13 mouse cellular contexts compared by ENCODE assay signal in genomic region chr2:25203631-25204214, GRCm38 (mm10). TPM values are rescaled to one million over a fixed set of nuclear protein-coding genes. Genes with fewer than 3 reads are reported as not detected.
DNase-seq lines count a peak whose midpoint lies in the region; ATAC-seq lines count a peak whose summit lies in the region.
"Had no signal": no experiment of that assay in that cellular context is flagged by ENCODE, and none has a peak within 500 bp of the region (broad histone marks: within the 10 kb centered on the region; RNA-seq: fewer than 3 reads in every experiment).

No protein-coding gene starts in this region.

- H3K9ac ChIP-seq in liver, embryonic 16.5 days (ENCODE audit: low read depth, low read length), result no peak overlapping the region
- no peak overlapping the region for H3K9ac ChIP-seq in liver, embryonic 11.5 days (ENCODE audit: low read depth, low read length)
- H3K9ac ChIP-seq: embryonic facial prominence, embryonic 15.5 days had no signal

- H3K4me3 ChIP-seq in liver, embryonic 16.5 days (ENCODE audit: low read depth, low read length), result no peak overlapping the region
- no peak overlapping the region for H3K4me3 ChIP-seq in liver, embryonic 11.5 days (ENCODE audit: low read depth, low read length)
- H3K4me3 ChIP-seq: embryonic facial prominence, embryonic 15.5 days had no signal

- peak; percentile 90 for DNase-seq in heart, adult 11 months
- DNase-seq in heart, adult 9 months (ENCODE audit: low spot score in 2 of 2), result no peak
- no peak for DNase-seq in liver, embryonic 11.5 days (ENCODE audit: low spot score)
- DNase-seq in MN1 (ENCODE audit: low spot score), result peak; percentile 70
- no peak for DNase-seq in urinary bladder, adult 2 months (ENCODE audit: low spot score)
- no peak for DNase-seq in left cerebral cortex, postnatal 14 days (ENCODE audit: low spot score in 2 of 2)
- DNase-seq: cerebellum, adult 18-20 months had no signal

- H3K4me1 ChIP-seq in liver, embryonic 16.5 days (ENCODE audit: control insufficient read depth, low read depth, low read length), result no peaks in the 10 kb centered on the region
- no peaks in the 10 kb centered on the region for H3K4me1 ChIP-seq in liver, embryonic 11.5 days (replicated peaks; ENCODE audit: control insufficient read depth, insufficient read depth, low read length)

- H3K27me3 ChIP-seq in liver, embryonic 16.5 days (ENCODE audit: control insufficient read depth, insufficient read depth, low read depth, low read length), result no peaks in the 10 kb centered on the region
- no peaks in the 10 kb centered on the region for H3K27me3 ChIP-seq in liver, embryonic 11.5 days (replicated peaks; ENCODE audit: control insufficient read depth, insufficient read depth, low read length)
- H3K27me3 ChIP-seq: embryonic facial prominence, embryonic 15.5 days had no signal

- no peak overlapping the region for H3K4me2 ChIP-seq in liver, embryonic 16.5 days (ENCODE audit: low read depth, low read length)
- H3K4me2 ChIP-seq in liver, embryonic 11.5 days, result no peak overlapping the region
- H3K4me2 ChIP-seq: embryonic facial prominence, embryonic 15.5 days had no signal

- no peaks in the 10 kb centered on the region for H3K9me3 ChIP-seq in liver, embryonic 16.5 days (replicated peaks; ENCODE audit: control insufficient read depth, low read length)
- H3K9me3 ChIP-seq in liver, embryonic 11.5 days (ENCODE audit: control insufficient read depth, low read length), result no peaks in the 10 kb centered on the region
- H3K9me3 ChIP-seq: embryonic facial prominence, embryonic 15.5 days had no signal

- no peak overlapping the region for H3K27ac ChIP-seq in liver, embryonic 16.5 days (ENCODE audit: low read length)
- no peak overlapping the region for H3K27ac ChIP-seq in liver, embryonic 11.5 days (ENCODE audit: low read depth, low read length)
- H3K27ac ChIP-seq: embryonic facial prominence, embryonic 15.5 days had no signal

- ATAC-seq in liver, embryonic 16.5 days (ENCODE audit: low read depth), result peak; percentile 48; the same call in 1 of the 2 replicates
- ATAC-seq in liver, embryonic 11.5 days (replicated peaks; ENCODE audit: low FRiP score), result no peak; the same call in 1 of the 2 replicates
- peak; percentile 96 for ATAC-seq in megakaryocyte progenitor cell, adult 5-6 weeks (replicated peaks; ENCODE audit: poor library complexity)

- WGBS in liver, embryonic 16.5 days (ENCODE audit: insufficient replicate concordance), result 62% methylated on average over 4 of the region's 4 CpGs
- 67% methylated on average over 4 of the region's 4 CpGs for WGBS in liver, embryonic 11.5 days

- peaks cover 47% of the 10 kb centered on the region for H3K36me3 ChIP-seq in liver, embryonic 16.5 days (ENCODE audit: control insufficient read depth, insufficient read depth)
- H3K36me3 ChIP-seq in liver, embryonic 11.5 days (ENCODE audit: control insufficient read depth, insufficient read depth, low read length), result peaks cover 54% of the 10 kb centered on the region

- intact Hi-C loops in left cerebral cortex, postnatal 14 days (cut with DNase I), result no loop called here

RNA-seq across cellular contexts. Expression of gene Tor4a, which starts 7.0 kb away (rescaled TPM):
- polyA plus RNA-seq in liver, embryonic 16.5 days (2015; fragmentation: Nextera tagmentation; extraction: Ambion mirVana), result 6.5 and 6.6 TPM in 2 replicates
- 12.1 and 13.1 TPM in 2 replicates for polyA plus RNA-seq in liver, embryonic 11.5 days (2014; fragmentation: Nextera tagmentation; extraction: Ambion mirVana)
- 11.4 and 12.5 TPM in 2 replicates for total RNA-seq in megakaryocyte progenitor cell, adult 5-6 weeks (2015)
- 16.1 and 17.6 TPM in 2 replicates for total RNA-seq in megakaryocyte progenitor cell, adult 5-6 weeks (2017)
- 22.6 and 25.3 TPM in 2 replicates for polyA plus RNA-seq in urinary bladder, adult 2 months (2012; rRNA removed)
- 1 to 10 TPM; 1.7 to 2.6 TPM for total RNA-seq in left cerebral cortex, postnatal 14 days (2021)

RNA-seq across cellular contexts. Expression of gene Nelfb, which starts 7.6 kb away (rescaled TPM):
- polyA plus RNA-seq in liver, embryonic 16.5 days (2015; fragmentation: Nextera tagmentation; extraction: Ambion mirVana), result 33.9 and 34.9 TPM in 2 replicates
- polyA plus RNA-seq in liver, embryonic 11.5 days (2014; fragmentation: Nextera tagmentation; extraction: Ambion mirVana), result 85.3 and 86.3 TPM in 2 replicates
- total RNA-seq in megakaryocyte progenitor cell, adult 5-6 weeks (2015), result 23.7 and 28.9 TPM in 2 replicates
- total RNA-seq in megakaryocyte progenitor cell, adult 5-6 weeks (2017), result 35.8 and 38.7 TPM in 2 replicates
- 55.4 and 60.6 TPM in 2 replicates for polyA plus RNA-seq in urinary bladder, adult 2 months (2012; rRNA removed)
- total RNA-seq in left cerebral cortex, postnatal 14 days (2021), result 10 to 100 TPM; 49.9 to 52.1 TPM

RNA-seq across cellular contexts. Expression of gene Stpg3, which starts 10.7 kb away (rescaled TPM):
- not detected in 2 replicates for polyA plus RNA-seq in liver, embryonic 16.5 days (2015; fragmentation: Nextera tagmentation; extraction: Ambion mirVana)
- 0.29 TPM in 1 of 2 replicates, not detected in the other for polyA plus RNA-seq in liver, embryonic 11.5 days (2014; fragmentation: Nextera tagmentation; extraction: Ambion mirVana)
- 0.30 TPM in 1 of 2 replicates, not detected in the other for total RNA-seq in megakaryocyte progenitor cell, adult 5-6 weeks (2015)
- total RNA-seq in megakaryocyte progenitor cell, adult 5-6 weeks (2017), result 0.54 TPM in 1 of 2 replicates, not detected in the other
- not detected in 2 replicates for polyA plus RNA-seq in urinary bladder, adult 2 months (2012; rRNA removed)
- total RNA-seq in left cerebral cortex, postnatal 14 days (2021), result under 1 TPM; 0.27 to 0.44 TPM
- total RNA-seq: gastrocnemius, adult 8-10 months had no signal
- polyA plus RNA-seq: embryonic facial prominence, embryonic 15.5 days; hindbrain, embryonic 11.5 days had no signal

RNA-seq across cellular contexts. Expression of gene Fam166a, which starts 14.8 kb away (rescaled TPM):
- not detected in 2 replicates for polyA plus RNA-seq in liver, embryonic 16.5 days (2015; fragmentation: Nextera tagmentation; extraction: Ambion mirVana)
- polyA plus RNA-seq in liver, embryonic 11.5 days (2014; fragmentation: Nextera tagmentation; extraction: Ambion mirVana), result 0.45 TPM in 2 replicates
- not detected in 2 replicates for total RNA-seq in megakaryocyte progenitor cell, adult 5-6 weeks (2015)
- not detected in 2 replicates for total RNA-seq in megakaryocyte progenitor cell, adult 5-6 weeks (2017)
- 0.08 and 0.10 TPM in 2 replicates for polyA plus RNA-seq in urinary bladder, adult 2 months (2012; rRNA removed)
- total RNA-seq in left cerebral cortex, postnatal 14 days (2021), result not detected
- total RNA-seq: gastrocnemius, adult 8-10 months; left cerebral cortex, adult 18-20 months had no signal
- polyA plus RNA-seq: hindbrain, embryonic 11.5 days had no signal

RNA-seq across cellular contexts. Expression of gene Tubb4b, which starts 20.8 kb away (rescaled TPM):
- 590 and 624 TPM in 2 replicates for polyA plus RNA-seq in liver, embryonic 16.5 days (2015; fragmentation: Nextera tagmentation; extraction: Ambion mirVana)
- polyA plus RNA-seq in liver, embryonic 11.5 days (2014; fragmentation: Nextera tagmentation; extraction: Ambion mirVana), result 823 and 870 TPM in 2 replicates
- 435 and 440 TPM in 2 replicates for total RNA-seq in megakaryocyte progenitor cell, adult 5-6 weeks (2015)
- total RNA-seq in megakaryocyte progenitor cell, adult 5-6 weeks (2017), result 571 and 580 TPM in 2 replicates
- polyA plus RNA-seq in urinary bladder, adult 2 months (2012; rRNA removed), result 510 and 610 TPM in 2 replicates
- 100 to 1,000 TPM; 478 to 505 TPM for total RNA-seq in left cerebral cortex, postnatal 14 days (2021)

Comparison
In these comparisons a context has a peak if more than half of its experiments do, and no peak if none do; other contexts are left out.
1. DNase-seq: peak in heart, adult 11 months (single experiment) and MN1 (single experiment); none in heart, adult 9 months (0 of 2), liver, embryonic 11.5 days (single experiment), urinary bladder, adult 2 months (single experiment) and left cerebral cortex, postnatal 14 days (0 of 2).